Mouse (Mus musculus) hindbrain, embryonic 14.5 days (tissue): Measurements from ENCODE around the gene Olfr1396. TPM values are rescaled to one million over a fixed set of nuclear protein-coding genes. Genes with fewer than 3 reads are reported as not detected.

Experiments
- ATAC-seq: fragments of 200-750 bp; cut with Nextera tagmentation; 2 replicates; pipeline ENCODE4 v1.8.0; 2017; ENCODE audit warnings: moderate number of reproducible peaks, mild to moderate bottlenecking, moderate TSS enrichment, moderate library complexity; ENCODE audit not compliant: low FRiP score
- DNase-seq: peaks from one replicate; pipeline ENCODE4 v3.0.0-alpha.2; 2015; ENCODE audit warnings: low spot score
- H3K27ac ChIP-seq: fragments of 300-500 bp; sonication (generic); 2 replicates; pipeline ENCODE4 v1.5.1; 2014; ENCODE audit warnings: mild to moderate bottlenecking, moderate library complexity
- H3K27me3 ChIP-seq: fragments of 300-500 bp; sonication (generic); 2 replicates; pipeline ENCODE4 v1.6.1; 2014; ENCODE audit warnings: mild to moderate bottlenecking, low read length, mixed read lengths; ENCODE audit not compliant: control insufficient read depth, insufficient read depth
- H3K36me3 ChIP-seq: fragments of 300-500 bp; sonication (generic); replicated peaks from 2 replicates; pipeline ENCODE4 v1.6.1; 2014; ENCODE audit not compliant: control insufficient read depth, insufficient read depth
- H3K4me1 ChIP-seq: fragments of 300-500 bp; sonication (generic); replicated peaks from 2 replicates; pipeline ENCODE4 v1.6.1; 2014; ENCODE audit warnings: antibody characterized with exemption, low read length, mixed read lengths; ENCODE audit not compliant: control insufficient read depth, insufficient read depth
- H3K4me2 ChIP-seq: fragments of 300-500 bp; sonication (generic); replicated peaks from 2 replicates; pipeline ENCODE4 v1.6.1; 2014; ENCODE audit warnings: mild to moderate bottlenecking, moderate library complexity
- H3K4me3 ChIP-seq: fragments of 300-500 bp; sonication (generic); replicated peaks from 2 replicates; pipeline ENCODE4 v1.5.1; 2014; ENCODE audit warnings: mild to moderate bottlenecking, low read length
- H3K9ac ChIP-seq: fragments of 300-500 bp; sonication (generic); 2 replicates; pipeline ENCODE4 v1.6.1; 2014
- H3K9me3 ChIP-seq: fragments of 300-500 bp; sonication (generic); 2 replicates; pipeline ENCODE4 v1.6.1; 2016; ENCODE audit warnings: low read length; ENCODE audit not compliant: control insufficient read depth
- WGBS: fragments of 180-500 bp; shearing (Covaris S2); extraction: QIAGEN DNeasy Blood & Tissue Kit; methylation state at CpG from one replicate; pipeline ENCODE4 v1.1.7; 2014; 5-methylcytosine and 5-hydroxymethylcytosine counted together
- polyA plus RNA-seq: library from polyadenylated mRNA; unstranded; fragments of >200 nt; fragmentation: Nextera tagmentation; extraction: Ambion mirVana; gene quantifications from 2 replicates; pipeline ENCODE4 v1.2.1, GENCODE M21; 2014

The Olfr1396 gene
- polyA plus RNA-seq, 1 experiment from 2014 or later, result not detected

DNA sequence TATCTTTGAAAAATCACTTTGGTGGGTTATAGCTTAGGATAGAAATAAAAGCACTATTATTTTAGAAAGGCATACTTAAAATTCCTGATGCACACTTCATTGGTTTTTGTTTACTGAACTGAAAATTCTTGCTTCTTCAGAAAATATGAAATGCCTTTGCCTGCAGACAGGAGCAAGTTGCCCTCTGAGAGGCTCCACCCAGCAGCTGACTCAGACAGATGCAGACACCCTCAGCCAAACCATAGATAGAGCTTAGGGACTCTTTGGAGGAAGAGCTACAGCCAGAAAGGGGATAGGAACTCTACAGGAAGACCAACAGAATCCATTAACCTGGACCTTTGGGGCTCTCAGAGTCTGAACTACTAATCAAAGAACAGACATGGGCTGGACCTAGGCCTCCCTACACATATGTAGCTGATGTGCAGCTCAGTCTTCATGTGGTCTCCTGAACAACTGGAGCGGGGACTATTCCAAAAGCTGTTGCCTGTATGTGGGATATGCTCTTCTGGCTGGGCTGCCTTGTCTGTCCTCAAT, 22.6 kb downstream of the Olfr1396 start:
- no peak for ATAC-seq
- Histone ChIP-seq H3K4me1 (no peaks in the 10 kb centered on the region), H3K36me3 (no peaks in the 10 kb centered on the region), H3K9ac (no peak overlapping the region), H3K4me2 (no peak overlapping the region), H3K4me3 (no peak overlapping the region), H3K9me3 (no peaks in the 10 kb centered on the region), H3K27ac (no peak overlapping the region), H3K27me3 (no peaks in the 10 kb centered on the region)
- DNase-seq, result no peak
- 93% methylated on average over 1 of the region's 1 CpGs for WGBS

DNA sequence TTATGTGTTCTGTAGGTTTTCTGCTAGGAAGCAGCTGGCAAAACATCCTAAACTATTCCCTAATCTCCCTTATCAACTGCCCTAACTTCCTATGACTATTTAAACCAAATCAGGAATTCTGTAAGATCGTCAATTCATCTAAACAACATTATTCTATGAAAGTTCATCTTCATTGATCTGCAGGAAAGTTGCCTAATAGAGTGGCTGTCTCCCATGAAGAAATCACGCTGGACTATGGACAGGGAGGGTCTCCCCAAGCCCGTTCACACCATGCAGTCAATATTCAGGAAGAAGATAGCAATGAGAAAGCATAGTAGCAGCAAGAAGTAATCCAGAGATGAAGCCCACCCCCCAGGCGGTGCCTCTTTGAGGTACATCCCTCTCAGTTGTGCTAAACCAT, 23.5 kb downstream of the Olfr1396 start:
- Histone ChIP-seq H3K4me1 (no peaks in the 10 kb centered on the region), H3K27me3 (no peaks in the 10 kb centered on the region), H3K4me3 (no peak overlapping the region), H3K36me3 (no peaks in the 10 kb centered on the region), H3K9ac (no peak overlapping the region), H3K9me3 (no peaks in the 10 kb centered on the region), H3K27ac (no peak overlapping the region), H3K4me2 (no peak overlapping the region)
- 85% methylated on average over 4 of the region's 4 CpGs for WGBS
- ATAC-seq (no peak), DNase-seq (no peak)

DNA sequence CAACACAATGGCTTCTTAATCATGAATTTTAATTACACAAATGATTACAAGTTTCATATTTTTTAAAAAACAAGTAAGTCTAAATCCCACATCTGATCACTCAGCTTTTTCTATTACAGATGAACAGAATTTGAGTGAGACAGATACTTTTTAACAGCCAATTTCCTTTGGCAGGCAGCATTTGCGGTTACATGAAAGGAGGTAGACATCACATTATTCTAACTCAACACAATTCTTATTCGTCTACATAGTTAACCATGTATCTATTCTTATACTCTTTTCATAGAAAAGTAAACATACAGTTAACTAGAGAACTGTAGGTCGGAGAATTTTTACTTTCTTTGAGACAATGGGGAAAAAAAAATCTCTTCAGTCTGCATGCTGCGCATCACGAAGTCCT, 24.1 kb downstream of the Olfr1396 start:
- H3K36me3 ChIP-seq, result no peaks in the 10 kb centered on the region
- H3K4me2 ChIP-seq, result no peak overlapping the region
- H3K4me3 ChIP-seq, result no peak overlapping the region
- no peak overlapping the region for H3K9ac ChIP-seq
- no peak for DNase-seq
- no peaks in the 10 kb centered on the region for H3K27me3 ChIP-seq
- no peaks in the 10 kb centered on the region for H3K4me1 ChIP-seq
- H3K9me3 ChIP-seq, result no peaks in the 10 kb centered on the region
- ATAC-seq, result no peak
- WGBS, result 96% methylated on average over 5 of the region's 5 CpGs
- H3K27ac ChIP-seq, result no peak overlapping the region

DNA sequence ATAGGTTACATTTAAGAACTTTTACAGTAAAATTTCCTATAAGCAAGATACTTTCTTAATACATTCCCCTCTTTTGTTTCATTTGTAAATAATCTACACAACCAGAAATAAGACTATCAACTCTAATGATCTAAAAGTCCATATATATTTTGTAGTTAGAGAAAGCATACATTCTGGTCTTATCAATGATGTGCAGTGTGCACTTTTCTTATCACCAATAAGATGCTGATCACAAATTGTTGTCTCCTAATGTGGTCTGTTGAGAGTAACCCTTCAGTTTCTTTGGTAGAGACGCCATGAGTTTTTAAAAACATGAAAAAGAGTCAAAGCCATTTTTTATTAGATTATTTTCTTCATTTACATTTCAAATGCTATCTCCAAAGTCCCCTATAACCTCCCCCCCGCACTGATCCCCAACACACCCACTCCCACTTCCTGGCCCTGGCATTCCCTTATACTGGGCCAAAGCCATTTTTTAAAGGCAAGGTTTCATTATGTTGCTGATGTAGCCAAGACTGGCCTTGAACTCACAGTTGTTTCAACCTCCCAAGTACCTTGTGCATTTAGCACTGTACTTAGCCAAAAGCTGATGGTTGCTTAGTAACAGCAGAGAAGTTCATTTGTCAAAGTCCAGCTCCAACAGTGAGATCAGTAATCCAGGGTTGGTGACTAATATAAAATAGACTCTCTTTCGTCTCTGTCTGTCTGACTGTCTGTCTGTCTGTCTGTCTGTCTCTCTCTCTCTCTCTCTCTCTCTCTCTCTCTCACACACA, 24.8 kb downstream of the Olfr1396 start:
- Histone ChIP-seq H3K4me1 (no peaks in the 10 kb centered on the region), H3K9me3 (no peaks in the 10 kb centered on the region), H3K36me3 (no peaks in the 10 kb centered on the region), H3K9ac (no peak overlapping the region), H3K4me2 (no peak overlapping the region), H3K4me3 (no peak overlapping the region), H3K27ac (no peak overlapping the region), H3K27me3 (no peaks in the 10 kb centered on the region)
- 76% methylated on average over 3 of the region's 3 CpGs for WGBS
- ATAC-seq (no peak), DNase-seq (no peak)

DNA sequence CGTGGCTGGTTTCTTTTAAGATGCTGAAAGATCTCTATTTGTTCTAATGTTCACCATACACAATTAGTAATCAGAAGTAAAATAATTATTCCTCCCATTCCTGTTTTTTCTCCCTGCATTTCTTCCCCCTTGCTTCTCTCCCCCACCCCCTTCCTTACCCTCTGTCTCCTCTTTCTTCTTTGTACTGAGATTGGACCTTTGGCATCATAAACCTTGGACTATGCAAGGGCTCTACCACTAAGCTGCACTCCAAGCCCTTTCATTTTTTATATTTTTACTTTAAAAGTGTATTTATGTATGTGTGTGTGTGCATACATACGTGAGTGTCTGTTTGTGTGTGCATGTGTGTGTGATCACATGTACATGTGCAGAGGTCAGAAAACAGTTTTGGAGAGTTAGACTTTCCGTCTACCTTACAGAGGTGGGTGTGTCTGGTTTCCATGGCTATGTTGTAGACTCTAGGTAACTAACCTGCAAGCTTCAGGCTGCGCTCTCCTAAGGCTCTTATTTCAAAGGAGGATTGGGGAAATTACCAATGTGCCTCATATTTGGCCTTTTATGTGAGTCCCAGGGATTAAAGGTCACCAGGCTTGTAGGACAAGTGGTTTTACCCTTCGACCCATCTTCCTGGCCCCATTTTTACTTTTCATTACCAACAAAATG, 25.6 kb downstream of the Olfr1396 start:
- ATAC-seq (no peak), DNase-seq (no peak)
- no peak overlapping the region for H3K4me3 ChIP-seq
- H3K27ac ChIP-seq, result no peak overlapping the region
- H3K36me3 ChIP-seq, result no peaks in the 10 kb centered on the region
- no peak overlapping the region for H3K4me2 ChIP-seq
- 95% methylated on average over 5 of the region's 5 CpGs for WGBS
- no peaks in the 10 kb centered on the region for H3K9me3 ChIP-seq
- H3K27me3 ChIP-seq, result no peaks in the 10 kb centered on the region
- H3K9ac ChIP-seq, result no peak overlapping the region
- H3K4me1 ChIP-seq, result no peaks in the 10 kb centered on the region

GRCm38 (mm10) chr11:49087830-49088616, 26.7 kb downstream of the Olfr1396 start:
- H3K4me3 ChIP-seq, result no peak overlapping the region
- 47% methylated on average over 22 of the region's 22 CpGs for WGBS
- no peak for ATAC-seq

DNA sequence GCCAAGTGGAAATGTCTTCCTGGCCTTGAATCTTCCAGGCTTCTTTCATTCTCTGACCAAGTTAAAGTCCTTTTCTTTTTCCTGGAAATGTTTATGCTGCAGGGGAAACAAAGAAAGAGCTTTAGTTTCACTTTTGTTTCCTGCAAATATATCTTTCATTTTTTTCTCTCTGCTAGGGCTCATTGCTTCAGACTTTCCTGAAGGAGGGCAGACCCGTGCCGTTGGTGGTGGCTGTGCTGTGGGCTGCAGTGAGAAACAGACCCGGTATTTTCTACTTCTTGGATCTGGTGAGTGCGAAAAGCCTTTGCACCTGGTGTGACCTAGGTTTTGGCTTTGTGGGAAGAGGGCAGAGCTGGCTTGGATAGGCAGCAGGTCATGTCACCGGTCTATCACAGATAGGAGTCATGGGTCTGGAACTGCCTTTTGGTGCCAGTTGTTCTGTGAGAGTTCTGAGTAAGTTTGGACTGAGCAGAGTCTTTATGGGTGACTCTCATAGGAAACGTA, 27.8 kb downstream of the Olfr1396 start:
- Histone ChIP-seq H3K4me1 (no peaks in the 10 kb centered on the region), H3K9me3 (no peaks in the 10 kb centered on the region), H3K9ac (no peak overlapping the region), H3K4me3 (no peak overlapping the region), H3K27ac (no peak overlapping the region), H3K4me2 (no peak overlapping the region), H3K27me3 (no peaks in the 10 kb centered on the region), H3K36me3 (no peaks in the 10 kb centered on the region)
- 86% methylated on average over 6 of the region's 6 CpGs for WGBS
- DNase-seq, result no peak
- no peak for ATAC-seq

More at GRCm38 (mm10) chr11:49087830-49088616, 26.7 kb downstream of the Olfr1396 start:
- H3K27me3 ChIP-seq, result no peaks in the 10 kb centered on the region
- H3K27ac ChIP-seq, result no peak overlapping the region
- H3K36me3 ChIP-seq, result no peaks in the 10 kb centered on the region
- no peak for DNase-seq
- H3K4me2 ChIP-seq, result no peak overlapping the region
- no peaks in the 10 kb centered on the region for H3K4me1 ChIP-seq
- H3K9me3 ChIP-seq, result no peaks in the 10 kb centered on the region
- H3K9ac ChIP-seq, result no peak overlapping the region

GRCm38 (mm10) chr11:49084875-49085274, 29.8 kb downstream of the Olfr1396 start:
- Histone ChIP-seq H3K4me1 (no peaks in the 10 kb centered on the region), H3K27ac (no peak overlapping the region), H3K4me2 (no peak overlapping the region), H3K4me3 (no peak overlapping the region), H3K27me3 (no peaks in the 10 kb centered on the region), H3K36me3 (no peaks in the 10 kb centered on the region), H3K9ac (no peak overlapping the region), H3K9me3 (no peaks in the 10 kb centered on the region)
- 55% methylated on average over 3 of the region's 3 CpGs for WGBS
- ATAC-seq, result no peak
- DNase-seq, result no peak

GRCm38 (mm10) chr11:49084385-49084784, 30.3 kb downstream of the Olfr1396 start:
- H3K9ac ChIP-seq, result no peak overlapping the region
- no peaks in the 10 kb centered on the region for H3K27me3 ChIP-seq
- no peak overlapping the region for H3K27ac ChIP-seq
- no peaks in the 10 kb centered on the region for H3K36me3 ChIP-seq
- no peak overlapping the region for H3K4me2 ChIP-seq
- no peaks in the 10 kb centered on the region for H3K4me1 ChIP-seq
- DNase-seq (no peak), ATAC-seq (no peak)
- H3K4me3 ChIP-seq, result no peak overlapping the region
- H3K9me3 ChIP-seq, result no peaks in the 10 kb centered on the region
- WGBS, result 74% methylated on average over 1 of the region's 1 CpGs
